Mouse (Mus musculus) CD4-positive, CD25-positive, alpha-beta regulatory T cell, adult 2 months (primary cell): ENCODE results near the gene Adam1b.
A peak's percentile ranks its signal among the peaks of the same experiment; 100 is the strongest.

Experiments used
- DNase-seq: peaks from one replicate; pipeline ENCODE4 v3.0.0-alpha.2; 2012; ENCODE audit warnings: low read depth, low spot score

The Adam1b gene

GRCm38 (mm10) chr5:121500719-121501118, 2.5 kb downstream of the Adam1b start:
- DNase-seq: no peak

- no peak for DNase-seq
These were observed 9.9 kb downstream of the Adam1b start for GRCm38 (mm10) chr5:121493305-121493704.

- DNase-seq: no peak
These were observed 18.4 kb downstream of the Adam1b start for GRCm38 (mm10) chr5:121484801-121485200.

GRCm38 (mm10) chr5:121477680-121478079, 25.6 kb downstream of the Adam1b start:
- DNase-seq: peak; percentile 80

GRCm38 (mm10) chr5:121476040-121476439, 27.2 kb downstream of the Adam1b start:
- DNase-seq: no peak

- no peak for DNase-seq
These were observed 28.6 kb downstream of the Adam1b start for GRCm38 (mm10) chr5:121474610-121475009.

GRCm38 (mm10) chr5:121472411-121472810, 30.8 kb downstream of the Adam1b start:
- DNase-seq: no peak

- no peak for DNase-seq
These were observed 33.7 kb downstream of the Adam1b start for GRCm38 (mm10) chr5:121469566-121469965.

GRCm38 (mm10) chr5:121463601-121464250, 39.5 kb downstream of the Adam1b start:
- DNase-seq: no peak

GRCm38 (mm10) chr5:121462967-121463366, 40.3 kb downstream of the Adam1b start:
- no peak for DNase-seq

GRCm38 (mm10) chr5:121462171-121462502, 41.1 kb downstream of the Adam1b start:
- no peak for DNase-seq

- DNase-seq: no peak
These were observed 41.7 kb downstream of the Adam1b start for GRCm38 (mm10) chr5:121461339-121462170.

GRCm38 (mm10) chr5:121455510-121456265, 47.5 kb downstream of the Adam1b start:
- no peak for DNase-seq

- no peak for DNase-seq
These were observed 48.8 kb downstream of the Adam1b start for GRCm38 (mm10) chr5:121454503-121454782.

- DNase-seq: no peak
These were observed 49.3 kb downstream of the Adam1b start for GRCm38 (mm10) chr5:121453743-121454502.

GRCm38 (mm10) chr5:121452906-121453305, 50.3 kb downstream of the Adam1b start:
- DNase-seq: no peak

GRCm38 (mm10) chr5:121452026-121452869, 51.0 kb downstream of the Adam1b start, which contains the start of gene Erp29:
Erp29 (minus strand) TSS chr5:121452506.
- peak; percentile 99 for DNase-seq

GRCm38 (mm10) chr5:121451644-121452025, 51.6 kb downstream of the Adam1b start, which contains the start of gene Tmem116:
Tmem116 (plus strand) TSS chr5:121451893.
- peak; percentile 53 for DNase-seq

GRCm38 (mm10) chr5:121451203-121451602, 52.0 kb downstream of the Adam1b start:
- peak; percentile 15 for DNase-seq

GRCm38 (mm10) chr5:121450476-121450875, 52.8 kb downstream of the Adam1b start:
- no peak for DNase-seq
